Mouse (Mus musculus): ENCODE data around the gene Armcx5. TPM values are rescaled to one million over a fixed set of nuclear protein-coding genes. Genes with fewer than 3 reads are reported as not detected.

Gene Armcx5
- total RNA-seq, 1 experiment from 2014 or later: 11.3 TPM

- peak in 1 of 2 experiments; percentile 39; a peak in 2 of 4 replicates for ATAC-seq (replicated peaks in 1 of 2; ENCODE audit: insufficient read depth in 1 of 2, low FRiP score in 2 of 2, low TSS enrichment in 1 of 2, low read depth in 1 of 2, poor library complexity in 2 of 2, severe bottlenecking in 2 of 2)
These were observed 54.0 kb downstream of the Armcx5 start for GRCm38 (mm10) chrX:135796305-135797211.

Other genes with a start within 250 kb of the Armcx5 start
- 0.19 and 0.30 TPM in 2 replicates for gene AV320801, start 248.1 kb upstream of the Armcx5 start, total RNA-seq (2017)
- gene Nxf7, start 144.0 kb upstream of the Armcx5 start, total RNA-seq (2017): 0.38 and 1.2 TPM in 2 replicates
- gene Prame, start 115.0 kb upstream of the Armcx5 start, total RNA-seq (2017): not detected in 2 replicates
- gene Tcp11x2, start 48.9 kb upstream of the Armcx5 start, total RNA-seq (2017): not detected in 2 replicates
- not detected in 2 replicates for gene Tmsb15a, start 17.5 kb upstream of the Armcx5 start, total RNA-seq (2017)
- gene Gprasp1, start within 50 bp of the Armcx5 start, total RNA-seq (2017): 82.7 and 85.2 TPM in 2 replicates
- 40.1 and 52.0 TPM in 2 replicates for gene Bhlhb9, start 54.9 kb downstream of the Armcx5 start, total RNA-seq (2017)
- 12.4 and 26.8 TPM in 2 replicates for gene Gprasp2, start 96.3 kb downstream of the Armcx5 start, total RNA-seq (2017)